Mouse (Mus musculus) liver, adult 2 months (tissue): ENCODE results near the gene Nup188. TPM values are rescaled to one million over a fixed set of nuclear protein-coding genes. Genes with fewer than 3 reads are reported as not detected.
A peak's percentile ranks its signal among the peaks of the same experiment; 100 is the strongest.

Experiments
- DNase-seq: peaks from one replicate; pipeline ENCODE4 v3.0.0-alpha.2; 2011; ENCODE audit warnings: low read depth, low spot score; ENCODE audit errors: extremely low read depth
- H3K27ac ChIP-seq: fragments of 200-500 bp; replicated peaks from 2 replicates; pipeline ENCODE4 v1.5.1; 2012; ENCODE audit warnings: low read depth, mild to moderate bottlenecking, control low read depth, inconsistent platforms, low read length; ENCODE audit not compliant: insufficient read depth
- H3K27me3 ChIP-seq: fragments of 200-500 bp; 2 replicates; pipeline ENCODE4 v1.6.1; 2012; ENCODE audit warnings: mild to moderate bottlenecking, moderate library complexity, low read length, inconsistent platforms; ENCODE audit not compliant: control insufficient read depth, insufficient read depth
- H3K36me3 ChIP-seq: fragments of 200-500 bp; 2 replicates; pipeline ENCODE4 v1.6.1; 2012; ENCODE audit warnings: low read length, inconsistent platforms; ENCODE audit not compliant: control insufficient read depth, insufficient read depth
- H3K4me1 ChIP-seq: fragments of 200-500 bp; 2 replicates; pipeline ENCODE4 v1.6.1; 2011; ENCODE audit warnings: low read length; ENCODE audit not compliant: control insufficient read depth, insufficient read depth
- H3K4me3 ChIP-seq: fragments of 200-500 bp; 2 replicates; pipeline ENCODE4 v1.5.1; 2011; ENCODE audit warnings: low read depth, mild to moderate bottlenecking, control low read depth, low read length, moderate library complexity; ENCODE audit not compliant: insufficient read depth
- H3K79me2 ChIP-seq: fragments of 200-500 bp; 2 replicates; pipeline ENCODE4 v1.6.1; 2012; ENCODE audit warnings: inconsistent platforms, mild to moderate bottlenecking, low read length, moderate library complexity; ENCODE audit not compliant: control insufficient read depth, insufficient read depth
- H3K9ac ChIP-seq: fragments of 200-500 bp; 2 replicates; pipeline ENCODE4 v1.6.1; 2012; ENCODE audit warnings: low read depth, mild to moderate bottlenecking, control low read depth, inconsistent platforms, low read length
- CTCF ChIP-seq: fragments of 200-500 bp; IDR thresholded peaks from 2 replicates; pipeline ENCODE4 v1.5.1; 2011; ENCODE audit warnings: low read depth, low read length, control low read depth
- POLR2A ChIP-seq: fragments of 200-500 bp; IDR thresholded peaks from 2 replicates; pipeline ENCODE4 v1.6.1; 2011; ENCODE audit warnings: low read length, control low read depth; ENCODE audit not compliant: insufficient read depth; ENCODE audit errors: extremely low read depth
- WGBS: fragments of 180-500 bp; shearing (Covaris S2); methylation state at CpG from one replicate; pipeline ENCODE4 v1.1.7; 2018; 5-methylcytosine and 5-hydroxymethylcytosine counted together
- polyA plus RNA-seq: library from polyadenylated mRNA; depleted of rRNA; stranded (reverse); fragments of >200 nt; gene quantifications from 2 replicates; pipeline ENCODE4 v1.2.3, GENCODE M21; 2012
- total RNA-seq: library from RNA; depleted of rRNA; stranded (reverse); fragments of >200 nt; gene quantifications from 2 replicates; pipeline ENCODE4 v1.2.3, GENCODE M21; 2014

The Nup188 gene
- total and polyA plus RNA-seq, 2 experiments, result 4.1 to 9.6 TPM

DNA sequence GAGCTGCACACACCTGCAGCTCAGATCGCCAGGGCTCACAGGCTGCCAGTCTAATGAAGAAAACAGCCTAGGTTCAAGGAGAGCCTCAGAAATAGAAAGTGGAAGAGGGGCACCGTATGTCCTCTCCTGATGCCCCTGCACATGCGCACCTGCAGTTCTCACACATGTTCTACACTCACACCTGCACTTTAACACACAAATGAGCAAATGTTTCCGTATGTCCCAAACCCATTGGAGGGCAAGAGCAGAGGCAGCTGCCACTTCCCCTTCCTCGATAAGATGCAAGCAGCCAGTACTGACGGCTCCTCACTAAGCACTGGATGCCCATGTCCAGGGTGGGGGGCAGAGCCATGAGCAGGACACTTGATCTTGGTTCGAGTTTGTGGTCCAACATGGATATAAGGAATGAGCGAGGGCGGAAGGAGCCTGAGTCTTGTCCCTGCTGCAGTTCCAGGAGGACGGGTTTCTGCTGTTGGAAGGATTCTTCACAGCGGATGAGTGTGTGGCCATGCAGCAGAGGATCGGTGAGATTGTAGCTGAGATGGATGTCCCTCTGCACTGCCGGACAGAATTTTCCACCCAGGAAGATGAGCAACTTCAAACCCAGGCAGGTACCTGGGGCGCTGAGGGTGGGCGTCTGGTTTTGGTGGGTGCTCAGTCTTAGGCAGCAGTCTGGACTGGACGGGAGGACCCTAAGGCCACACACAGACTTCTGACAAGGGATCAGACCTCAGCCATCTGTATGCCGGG is 16.8 kb upstream of the Nup188 start:
- WGBS, result 80% methylated on average over 17 of the region's 17 CpGs
- H3K79me2 ChIP-seq, result peaks cover 11% of the 10 kb centered on the region
- H3K9ac ChIP-seq, result no peak overlapping the region
- no peak overlapping the region for H3K4me3 ChIP-seq
- DNase-seq, result no peak
- H3K27me3 ChIP-seq, result no peaks in the 10 kb centered on the region
- TF ChIP-seq CTCF (no peak), POLR2A (no peak)
- peak overlapping the region; percentile 98 for H3K27ac ChIP-seq
- H3K4me1 ChIP-seq, result peaks cover 39% of the 10 kb centered on the region
- H3K36me3 ChIP-seq, result peaks cover 13% of the 10 kb centered on the region

DNA sequence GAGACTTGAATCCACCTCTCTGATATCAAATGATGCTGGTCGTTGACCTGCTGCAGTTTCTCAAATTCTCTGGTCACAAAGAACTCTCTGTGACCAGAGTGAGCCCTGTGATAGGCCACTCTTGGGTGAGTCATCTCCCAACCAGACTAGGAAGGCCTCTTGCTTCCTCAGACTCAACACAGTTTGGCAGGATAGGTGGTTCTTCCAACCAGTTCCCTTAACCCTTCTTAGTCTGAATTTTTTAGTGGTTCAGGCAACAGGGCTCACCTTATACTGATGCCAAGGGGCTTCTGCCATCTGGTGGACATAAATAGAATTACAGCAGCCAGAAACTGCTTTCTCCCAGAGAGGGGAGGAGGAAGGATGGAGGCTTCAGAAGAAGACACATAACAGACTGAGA is 16.1 kb upstream of the Nup188 start:
- Histone ChIP-seq H3K4me1 (peaks cover 32% of the 10 kb centered on the region), H3K27ac (peak overlapping the region; percentile 15), H3K79me2 (peaks cover 11% of the 10 kb centered on the region), H3K27me3 (no peaks in the 10 kb centered on the region), H3K9ac (no peak overlapping the region), H3K36me3 (peaks cover 17% of the 10 kb centered on the region), H3K4me3 (no peak overlapping the region)
- DNase-seq, result peak; percentile 94
- 0% methylated on average over 1 of the region's 1 CpGs for WGBS
- TF ChIP-seq CTCF (peak; percentile 27; the same call in 1 of the 2 replicates), POLR2A (no peak)

DNA sequence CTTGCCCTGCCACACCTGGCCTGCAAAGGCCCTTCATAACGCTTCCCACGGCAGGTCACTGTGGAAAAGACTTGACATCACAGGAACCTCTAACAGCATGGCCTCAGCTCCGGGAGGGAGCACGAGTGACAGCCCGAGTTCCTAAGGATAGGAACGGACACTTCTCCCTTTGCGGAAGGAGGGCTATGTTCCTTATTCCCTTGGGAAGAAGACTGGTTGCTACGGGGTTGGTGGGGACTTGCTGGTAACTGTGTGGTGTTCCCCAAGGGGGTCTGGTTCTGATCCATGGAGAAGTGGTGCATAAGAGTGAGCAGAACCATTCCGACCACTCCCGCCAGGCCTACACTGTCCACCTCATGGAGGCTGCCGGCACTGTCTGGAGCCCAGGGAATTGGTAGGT is 5.5 kb upstream of the Nup188 start, which contains the start of gene Gm28038:
TSS of gene Gm28038 (plus strand) at position 301 of the 400 bp plus-strand sequence.
- no peak for DNase-seq
- H3K9ac ChIP-seq, result no peak within 1 kb of the TSS

DNA sequence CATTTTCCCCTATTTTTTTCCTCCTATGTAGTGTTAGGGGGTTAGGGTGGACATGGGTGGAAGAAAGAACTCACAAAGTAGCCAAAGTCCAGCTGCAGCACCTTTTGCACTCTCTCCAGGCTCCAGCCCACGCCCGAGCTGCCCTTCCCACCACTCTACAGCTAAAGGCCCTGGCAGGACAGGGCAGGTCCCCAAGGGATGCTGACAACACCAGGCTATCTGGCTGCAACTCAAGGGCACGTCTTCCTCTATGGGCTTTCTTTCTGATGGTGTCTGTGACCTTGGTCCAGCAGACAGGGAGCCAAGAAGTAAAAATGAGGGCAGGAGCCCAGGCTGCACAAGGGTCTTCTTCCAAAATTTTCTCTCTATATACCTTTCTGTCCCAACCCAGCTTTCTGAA is 4.5 kb upstream of the Nup188 start:
- TF ChIP-seq CTCF (no peak), POLR2A (no peak)
- Histone ChIP-seq H3K27ac (no peak overlapping the region), H3K79me2 (peaks cover 12% of the 10 kb centered on the region; the same call in 1 of the 2 replicates), H3K27me3 (no peaks in the 10 kb centered on the region), H3K4me1 (peaks cover 5% of the 10 kb centered on the region), H3K4me3 (no peak overlapping the region), H3K36me3 (peaks cover 7% of the 10 kb centered on the region; the same call in 1 of the 2 replicates), H3K9ac (no peak overlapping the region)
- 66% methylated on average over 3 of the region's 3 CpGs for WGBS
- no peak for DNase-seq

More for the DNA sequence above, 5.5 kb upstream of the Nup188 start, which contains the start of gene Gm28038:
- TF ChIP-seq CTCF, result no peak
- no peak within 1 kb of the TSS for H3K27ac ChIP-seq
- no peak within 1 kb of the TSS for H3K4me3 ChIP-seq
- H3K4me1 ChIP-seq, result peaks cover 5% of the 10 kb centered on the region
- H3K36me3 ChIP-seq, result peaks cover 7% of the 10 kb centered on the region; the same call in 1 of the 2 replicates
- WGBS, result 97% methylated on average over 11 of the region's 11 CpGs
- H3K27me3 ChIP-seq, result no peaks in the 10 kb centered on the region
- H3K79me2 ChIP-seq, result peaks cover 5% of the 10 kb centered on the region; the same call in 1 of the 2 replicates

GRCm38 (mm10) chr2:30283193-30283592 is 3.0 kb upstream of the Nup188 start:
- Histone ChIP-seq H3K79me2 (peaks cover 16% of the 10 kb centered on the region; the same call in 1 of the 2 replicates), H3K27ac (no peak overlapping the region), H3K9ac (no peak overlapping the region), H3K4me3 (no peak overlapping the region), H3K27me3 (no peaks in the 10 kb centered on the region), H3K4me1 (peaks cover 8% of the 10 kb centered on the region), H3K36me3 (peaks cover 2% of the 10 kb centered on the region; the same call in 1 of the 2 replicates)
- TF ChIP-seq CTCF (no peak), POLR2A (no peak)
- no peak for DNase-seq
- 70% methylated on average over 2 of the region's 2 CpGs for WGBS

DNA sequence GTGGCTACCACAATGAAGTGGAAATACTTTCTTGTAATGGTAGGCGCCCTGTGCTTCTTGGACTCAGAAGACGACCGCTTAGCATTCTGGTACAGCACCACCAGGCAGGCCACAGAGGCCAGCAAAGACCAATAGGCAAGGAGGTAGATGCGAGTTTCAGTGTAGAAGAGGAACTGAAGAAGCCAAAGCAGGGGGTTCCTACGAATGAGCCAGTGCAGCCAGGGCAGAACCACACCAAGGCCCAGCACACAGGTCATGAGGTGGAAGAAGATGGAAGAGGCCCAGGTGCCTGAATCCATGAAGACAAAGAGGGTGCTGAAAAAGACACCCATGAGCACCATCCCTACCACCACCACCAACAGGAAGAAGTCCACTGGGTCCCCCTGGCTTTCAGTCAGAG is 1.2 kb upstream of the Nup188 start:
- Histone ChIP-seq H3K9ac (no peak overlapping the region), H3K27ac (no peak overlapping the region), H3K4me3 (no peak overlapping the region), H3K27me3 (no peaks in the 10 kb centered on the region), H3K79me2 (peaks cover 18% of the 10 kb centered on the region; the same call in 1 of the 2 replicates), H3K4me1 (peaks cover 8% of the 10 kb centered on the region), H3K36me3 (no peaks in the 10 kb centered on the region)
- no peak for TF ChIP-seq CTCF
- TF ChIP-seq POLR2A, result no peak
- no peak for DNase-seq
- WGBS, result 93% methylated on average over 5 of the region's 5 CpGs
